Mouse (Mus musculus) kidney, adult 11 months (tissue): ENCODE results near the gene Gm3239.
"Not testable (repeated sequence)": the region's sequence is repeated elsewhere in the genome, so short reads cannot be mapped to it uniquely, and the experiment has no call there.

ENCODE experiments used
- DNase-seq: peaks from one replicate; pipeline ENCODE4 v3.0.0; 2022

Gene Gm3239

DNA sequence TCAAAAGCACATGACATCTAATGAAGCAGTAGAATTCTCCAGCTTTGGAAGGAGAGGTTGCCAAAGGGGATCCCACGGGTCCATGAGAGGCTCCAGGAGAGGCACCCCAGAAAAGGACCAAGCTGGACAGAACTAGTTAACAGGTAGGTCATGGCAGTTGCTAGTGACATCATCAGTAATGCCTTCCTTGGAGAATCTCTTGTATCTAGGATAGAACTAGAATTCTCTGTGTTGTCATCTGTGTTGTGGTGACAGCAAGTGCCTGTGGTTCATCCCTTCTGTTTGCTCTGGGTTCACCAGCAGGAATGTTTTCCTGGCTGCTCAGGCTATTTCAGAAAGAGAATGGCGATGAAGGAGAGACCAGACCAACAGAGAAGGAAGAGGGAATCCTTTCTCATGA lies at the start of gene Gm3239:
TSS of gene Gm3239 (plus strand) at position 301 of the 400 bp plus-strand sequence.
- DNase-seq, result not testable (repeated sequence)

DNA sequence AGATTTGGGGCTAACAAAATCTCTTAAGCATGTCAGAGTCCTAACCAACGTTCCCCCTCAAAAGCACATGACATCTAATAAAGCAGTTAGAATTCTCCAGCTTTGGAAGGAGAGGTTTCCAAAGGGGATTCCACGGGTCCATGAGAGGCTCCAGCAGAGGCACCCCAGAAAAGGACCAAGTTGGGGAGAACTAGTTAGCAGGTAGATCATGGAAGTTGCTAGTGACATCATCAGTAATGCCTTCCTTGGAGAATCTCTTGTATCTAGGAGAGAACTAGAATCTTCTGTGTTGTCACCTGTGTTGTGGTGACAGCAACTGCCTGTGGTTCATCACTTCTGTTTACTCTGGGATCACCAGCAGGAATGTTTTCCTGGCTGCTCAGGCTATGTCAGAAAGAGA lies 31.9 kb upstream of the Gm3239 start, which contains the start of gene Gm8159:
TSS of gene Gm8159 (plus strand) at position 301 of the 400 bp plus-strand sequence.
- not testable (repeated sequence) for DNase-seq

DNA sequence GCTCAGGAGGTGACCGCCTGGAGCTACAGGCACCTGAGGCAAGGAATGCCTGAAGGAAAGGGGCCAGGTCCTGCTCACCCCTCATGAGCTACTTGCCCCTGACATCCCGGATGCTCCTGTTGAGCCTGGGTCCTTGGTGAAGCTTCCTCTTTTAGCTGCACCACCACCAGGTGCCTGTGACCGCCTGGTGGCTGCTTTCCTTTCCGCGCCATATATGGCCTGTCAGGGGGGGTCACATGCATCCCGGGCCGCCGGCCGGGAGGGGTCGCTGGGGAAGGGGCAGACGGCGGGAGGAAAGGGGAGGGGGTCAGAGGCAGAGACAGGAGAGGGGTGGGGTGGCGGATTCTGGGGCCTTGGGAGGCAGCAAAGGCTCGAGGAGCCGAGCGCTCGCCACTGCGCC lies 14.7 kb upstream of the Gm3239 start:
- DNase-seq, result not testable (repeated sequence)

DNA sequence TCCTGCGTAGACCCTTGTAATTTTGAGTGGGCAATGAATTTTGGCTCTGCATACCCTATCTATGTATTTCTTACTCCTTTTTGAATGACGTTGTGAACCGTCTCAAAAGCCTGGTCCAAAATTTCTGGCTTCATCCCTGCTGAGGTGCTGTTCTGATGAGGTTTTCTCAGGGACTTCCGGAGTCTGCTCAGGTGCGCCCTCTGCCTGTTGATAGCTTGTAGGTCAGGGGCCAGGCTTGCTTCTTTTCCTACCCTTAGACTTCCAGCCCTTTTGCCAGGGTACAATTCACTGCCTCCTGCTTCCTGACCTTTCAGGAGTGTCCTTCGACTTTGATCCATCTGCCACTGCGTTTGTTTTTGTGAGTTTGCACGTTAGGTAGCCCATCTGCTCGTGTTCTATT lies 13.7 kb upstream of the Gm3239 start:
- DNase-seq, result not testable (repeated sequence)

DNA sequence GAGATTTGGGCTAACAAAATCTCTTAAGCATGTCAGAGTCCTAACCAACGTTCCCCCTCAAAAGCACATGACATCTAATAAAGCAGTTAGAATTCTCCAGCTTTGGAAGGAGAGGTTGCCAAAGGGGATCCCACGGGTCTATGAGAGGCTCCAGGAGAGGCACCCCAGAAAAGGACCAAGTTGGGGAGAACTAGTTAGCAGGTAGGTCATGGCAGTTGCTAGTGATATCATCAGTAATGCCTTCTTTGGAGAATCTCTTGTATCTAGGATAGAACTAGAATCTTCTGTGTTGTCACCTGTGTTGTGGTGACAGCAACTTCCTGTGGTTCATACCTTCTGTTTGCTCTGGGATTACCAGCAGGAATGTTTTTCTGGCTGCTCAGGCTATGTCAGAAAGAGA lies 44.9 kb downstream of the Gm3239 start, which contains the start of gene Gm7876:
TSS of gene Gm7876 (plus strand) at position 301 of the 400 bp plus-strand sequence.
- DNase-seq, result not testable (repeated sequence)
